Mouse (Mus musculus) heart, embryonic 12.5 days (tissue): ENCODE data around the gene Dmrtb1. TPM values are rescaled to one million over a fixed set of nuclear protein-coding genes. Genes with fewer than 3 reads are reported as not detected.

ENCODE experiments used
- ATAC-seq: fragments of 200-750 bp; cut with Nextera tagmentation; 2 replicates; pipeline ENCODE4 v1.8.0; 2017; ENCODE audit warnings: moderate TSS enrichment, moderate library complexity; ENCODE audit not compliant: insufficient number of reproducible peaks, low FRiP score
- H3K27ac ChIP-seq: fragments of 300-500 bp; sonication (generic); 2 replicates; pipeline ENCODE4 v1.5.1; 2016; ENCODE audit warnings: mild to moderate bottlenecking, moderate library complexity; ENCODE audit not compliant: poor library complexity, severe bottlenecking
- H3K27me3 ChIP-seq: fragments of 300-500 bp; sonication (generic); replicated peaks from 2 replicates; pipeline ENCODE4 v1.6.1; 2016; ENCODE audit warnings: mild to moderate bottlenecking, moderate library complexity
- H3K36me3 ChIP-seq: fragments of 300-500 bp; sonication (generic); 2 replicates; pipeline ENCODE4 v1.6.1; 2016; ENCODE audit warnings: mild to moderate bottlenecking, moderate library complexity
- H3K4me1 ChIP-seq: fragments of 300-500 bp; sonication (generic); replicated peaks from 2 replicates; pipeline ENCODE4 v1.6.1; 2016; ENCODE audit warnings: mild to moderate bottlenecking
- H3K4me2 ChIP-seq: fragments of 300-500 bp; sonication (generic); 2 replicates; pipeline ENCODE4 v1.6.1; 2016; ENCODE audit warnings: mild to moderate bottlenecking, moderate library complexity
- H3K4me3 ChIP-seq: fragments of 300-500 bp; sonication (generic); 2 replicates; pipeline ENCODE4 v1.5.1; 2016; ENCODE audit warnings: mild to moderate bottlenecking
- H3K9ac ChIP-seq: fragments of 300-500 bp; sonication (generic); 2 replicates; pipeline ENCODE4 v1.6.1; 2016; ENCODE audit warnings: mild to moderate bottlenecking, moderate library complexity
- H3K9me3 ChIP-seq: fragments of 300-500 bp; sonication (generic); replicated peaks from 2 replicates; pipeline ENCODE4 v1.6.1; 2016; ENCODE audit warnings: mild to moderate bottlenecking, moderate library complexity
- WGBS: fragments of 180-500 bp; shearing (Covaris S2); methylation state at CpG from one replicate; pipeline ENCODE4 v1.1.7; 2016; 5-methylcytosine and 5-hydroxymethylcytosine counted together
- microRNA-seq: library from miRNA; unstranded; fragments of <30 nt; microRNA quantifications from one replicate; pipeline ENCODE4, GENCODE M21; 2017
- polyA plus RNA-seq: library from polyadenylated mRNA; unstranded; fragments of >200 nt; fragmentation: Nextera tagmentation; extraction: Ambion mirVana; gene quantifications from 2 replicates; pipeline ENCODE4 v1.2.1, GENCODE M21; 2016

The Dmrtb1 gene
- polyA plus RNA-seq, 1 experiment from 2014 or later = 0.18 TPM

DNA sequence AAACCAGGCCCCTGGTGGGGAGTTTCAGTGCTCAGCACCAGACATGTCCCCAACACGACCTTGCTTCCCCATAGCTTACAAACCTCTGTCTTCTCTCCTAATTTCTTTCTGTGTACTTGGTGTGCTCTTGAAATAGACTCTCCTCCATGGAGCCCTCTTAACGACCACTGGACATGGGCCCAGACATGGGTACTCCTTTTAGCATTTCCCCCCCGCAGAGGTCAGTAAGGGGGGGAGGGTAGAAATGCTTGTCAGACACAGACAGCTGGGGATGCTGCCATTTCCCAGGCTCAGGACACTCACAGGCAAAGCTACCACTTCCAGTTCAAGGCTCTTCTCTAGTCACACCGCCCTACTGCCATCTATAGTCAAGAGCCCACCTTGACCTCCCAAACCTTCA is 42.4 kb downstream of the Dmrtb1 start:
- Histone ChIP-seq H3K9me3 (no peaks in the 10 kb centered on the region), H3K4me3 (no peak overlapping the region), H3K4me1 (no peaks in the 10 kb centered on the region), H3K4me2 (no peak overlapping the region), H3K36me3 (no peaks in the 10 kb centered on the region), H3K27ac (no peak overlapping the region), H3K9ac (no peak overlapping the region), H3K27me3 (0 out of 2 replicates have a peak, but pooled peaks cover 2% of the 10 kb centered on the region)
- WGBS = 61% methylated on average over 4 of the region's 4 CpGs
- no peak for ATAC-seq

DNA sequence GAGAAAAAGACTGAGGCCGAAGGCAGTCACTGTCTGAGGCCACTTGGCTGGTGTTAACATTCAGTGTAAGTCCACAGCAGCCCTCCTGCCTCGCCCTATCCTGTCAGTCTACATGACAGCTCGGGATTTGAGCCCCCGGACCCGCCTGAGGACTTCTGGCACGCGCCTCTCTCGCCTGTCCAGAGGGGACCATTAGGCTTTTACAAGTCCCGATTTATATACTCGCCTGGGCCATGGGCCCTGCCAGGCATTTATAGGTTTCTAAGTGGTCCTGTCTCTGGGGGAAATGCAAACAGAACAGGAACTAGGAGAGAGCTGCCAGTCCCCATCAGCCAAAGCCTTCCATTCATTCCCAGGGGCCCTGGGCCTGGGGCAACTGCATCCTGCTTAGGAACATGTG is 45.7 kb downstream of the Dmrtb1 start:
- ATAC-seq = no peak
- no peak overlapping the region for H3K27ac ChIP-seq

DNA sequence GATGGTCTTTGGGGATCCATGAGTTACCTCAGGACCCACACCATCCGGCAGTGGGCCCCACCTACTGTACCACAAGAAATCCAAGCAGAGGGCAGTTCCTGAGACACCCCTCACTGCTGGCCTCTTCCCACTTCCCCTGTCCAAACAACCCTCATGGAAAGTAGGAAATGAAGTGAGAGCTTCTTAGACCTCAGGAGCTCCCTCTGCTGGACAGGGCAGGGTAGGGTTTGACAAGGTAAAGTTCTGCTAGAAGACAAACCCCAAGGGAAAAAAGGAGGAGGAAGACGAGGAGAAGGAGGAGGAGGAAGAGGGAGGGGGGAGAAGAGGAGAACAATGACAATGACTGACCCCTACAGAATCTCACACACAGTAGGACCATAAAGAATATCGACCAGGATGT is 46.4 kb downstream of the Dmrtb1 start:
- Histone ChIP-seq H3K4me1 (no peaks in the 10 kb centered on the region), H3K27me3 (peaks cover 5% of the 10 kb centered on the region), H3K36me3 (no peaks in the 10 kb centered on the region), H3K27ac (no peak overlapping the region), H3K4me2 (no peak overlapping the region), H3K9me3 (no peaks in the 10 kb centered on the region), H3K4me3 (no peak overlapping the region), H3K9ac (no peak overlapping the region)
- ATAC-seq = no peak
- 55% methylated on average over 3 of the region's 3 CpGs for WGBS

More for the DNA sequence above, 45.7 kb downstream of the Dmrtb1 start:
- Histone ChIP-seq H3K4me1 (no peaks in the 10 kb centered on the region), H3K4me3 (no peak overlapping the region), H3K36me3 (no peaks in the 10 kb centered on the region), H3K4me2 (no peak overlapping the region), H3K9me3 (no peaks in the 10 kb centered on the region), H3K9ac (no peak overlapping the region), H3K27me3 (peaks cover 5% of the 10 kb centered on the region)
- 77% methylated on average over 10 of the region's 10 CpGs for whole genome bisulfite sequencing

DNA sequence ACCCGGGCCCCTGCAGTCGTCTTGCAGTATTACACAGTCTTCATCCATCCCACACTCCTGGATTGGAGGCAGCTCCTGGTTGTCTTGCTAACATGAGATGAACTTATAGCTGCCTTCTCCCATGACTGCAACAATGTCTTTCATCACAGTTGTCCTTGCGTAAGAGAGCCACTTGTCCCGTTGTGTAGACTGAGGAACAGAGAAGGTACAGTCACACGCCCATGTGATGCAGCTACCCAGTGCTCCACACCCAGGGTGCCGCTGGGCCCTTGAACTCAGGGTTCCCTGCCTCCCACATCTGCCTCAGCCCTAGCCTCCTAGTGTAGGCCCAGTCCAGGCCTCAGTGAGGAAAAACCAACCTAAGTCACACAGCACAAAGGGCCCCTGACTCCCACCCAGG is 47.9 kb downstream of the Dmrtb1 start:
- no peak overlapping the region for H3K4me3 ChIP-seq
- no peaks in the 10 kb centered on the region for H3K4me1 ChIP-seq
- H3K27me3 ChIP-seq = peaks cover 13% of the 10 kb centered on the region

DNA sequence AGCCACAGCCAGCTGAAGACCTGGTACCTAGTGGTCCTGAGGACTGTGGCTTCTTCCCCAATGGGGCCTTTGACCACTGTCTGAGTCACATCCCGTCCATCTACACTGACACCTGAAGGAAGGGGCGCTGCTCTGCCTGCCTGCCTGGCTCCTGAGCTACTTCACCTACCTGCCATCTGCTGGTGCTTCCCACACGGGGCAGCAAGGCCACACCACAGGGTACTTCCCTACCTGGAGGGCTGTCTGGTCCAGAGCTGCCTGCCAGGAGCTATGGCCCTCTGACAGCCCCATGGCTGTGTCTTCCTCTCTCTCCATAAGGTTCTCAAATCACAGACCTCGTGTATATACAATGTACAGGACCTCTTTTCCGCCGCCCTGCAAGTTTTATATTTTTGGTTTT is 49.4 kb downstream of the Dmrtb1 start:
- Histone ChIP-seq H3K27ac (no peak overlapping the region), H3K4me3 (no peak overlapping the region), H3K9ac (no peak overlapping the region), H3K36me3 (no peaks in the 10 kb centered on the region), H3K4me1 (peaks cover 3% of the 10 kb centered on the region; the same call in 1 of the 2 replicates), H3K27me3 (peaks cover 13% of the 10 kb centered on the region), H3K9me3 (no peaks in the 10 kb centered on the region), H3K4me2 (no peak overlapping the region)
- ATAC-seq = no peak
- WGBS = 70% methylated on average over 6 of the region's 6 CpGs

More for the DNA sequence above, 47.9 kb downstream of the Dmrtb1 start:
- H3K36me3 ChIP-seq = no peaks in the 10 kb centered on the region
- H3K9me3 ChIP-seq = no peaks in the 10 kb centered on the region
- ATAC-seq = no peak
- H3K9ac ChIP-seq = no peak overlapping the region
- H3K4me2 ChIP-seq = no peak overlapping the region
- H3K27ac ChIP-seq = no peak overlapping the region
- WGBS = 74% methylated on average over 6 of the region's 6 CpGs

DNA sequence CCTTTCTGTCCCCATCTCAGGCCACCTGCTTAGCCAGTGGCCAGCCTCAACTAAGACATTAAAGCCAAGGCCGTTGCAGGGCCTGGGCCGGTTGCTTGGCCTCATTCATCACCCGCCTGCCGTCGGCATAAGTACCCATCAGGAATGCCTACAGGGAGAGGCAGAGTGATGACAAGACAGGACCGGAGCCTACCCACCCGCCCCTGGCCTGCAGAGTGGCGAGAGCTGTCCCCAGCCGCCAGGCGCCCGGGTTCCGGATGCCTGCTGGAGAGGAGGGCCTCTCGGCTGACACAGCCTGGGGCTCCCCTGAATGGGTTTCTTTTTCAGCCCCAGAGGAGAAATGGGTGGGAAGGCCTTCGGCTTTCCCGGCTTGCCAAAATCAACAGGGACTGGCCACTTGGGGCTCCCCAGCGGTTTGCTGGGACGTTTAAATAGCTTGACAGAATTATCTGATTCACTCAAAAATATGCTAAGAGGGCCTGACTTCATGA is 55.1 kb downstream of the Dmrtb1 start:
- Histone ChIP-seq H3K4me1 (peaks cover 20% of the 10 kb centered on the region), H3K27me3 (peaks cover 31% of the 10 kb centered on the region), H3K4me2 (0 out of 2 replicates have a peak overlapping the region, but pooled peaks have one; percentile 1), H3K36me3 (no peaks in the 10 kb centered on the region), H3K9me3 (no peaks in the 10 kb centered on the region), H3K9ac (no peak overlapping the region), H3K27ac (no peak overlapping the region), H3K4me3 (no peak overlapping the region)
- WGBS = 28% methylated on average over 17 of the region's 17 CpGs
- ATAC-seq = peak; percentile 68; the same call in 1 of the 2 replicates

DNA sequence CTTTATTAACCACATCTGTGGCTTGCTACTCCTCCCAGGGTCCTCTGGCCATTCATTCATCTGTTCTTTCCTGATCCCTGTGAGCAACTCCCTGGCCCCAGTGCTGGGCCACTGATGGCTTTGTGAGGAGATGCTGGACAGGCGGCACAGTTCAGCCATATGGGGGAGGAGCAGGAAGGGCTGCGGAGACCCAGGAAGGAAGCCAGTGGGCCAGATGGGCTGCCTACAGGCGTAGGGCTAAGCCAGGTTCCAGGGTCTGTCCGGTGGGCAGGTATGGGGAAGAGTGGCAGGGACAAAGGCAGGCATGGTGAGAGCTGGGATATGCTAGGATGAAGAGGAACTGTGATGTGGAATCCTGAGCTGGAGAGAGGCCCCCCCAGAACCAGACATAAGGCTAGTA is 55.8 kb downstream of the Dmrtb1 start:
- Histone ChIP-seq H3K4me3 (no peak overlapping the region), H3K27me3 (peaks cover 36% of the 10 kb centered on the region), H3K4me2 (no peak overlapping the region), H3K4me1 (peaks cover 20% of the 10 kb centered on the region), H3K27ac (no peak overlapping the region), H3K9me3 (no peaks in the 10 kb centered on the region), H3K9ac (no peak overlapping the region), H3K36me3 (no peaks in the 10 kb centered on the region)
- 70% methylated on average over 4 of the region's 4 CpGs for WGBS
- ATAC-seq = no peak

Small RNA genes lying within 50 kb of the gene (microRNA-seq; reads per million reads assigned to microRNA genes)
- gene Gm25123 = not detected

Other genes with a start within 250 kb of the Dmrtb1 start
- gene Glis1, start 249.6 kb downstream of the Dmrtb1 start, polyA plus RNA-seq = 0.19 and 0.47 TPM in 2 replicates
- 1.9 and 2.4 TPM in 2 replicates for gene Lrp8, start 118.0 kb upstream of the Dmrtb1 start, polyA plus RNA-seq
- gene Magoh, start 195.5 kb upstream of the Dmrtb1 start, polyA plus RNA-seq = 106 and 114 TPM in 2 replicates
- gene 0610037L13Rik, start 205.6 kb upstream of the Dmrtb1 start, polyA plus RNA-seq = 104 and 105 TPM in 2 replicates
- gene Cpt2, start 239.4 kb upstream of the Dmrtb1 start, polyA plus RNA-seq = 56.7 and 58.8 TPM in 2 replicates